Mouse (Mus musculus) E14TG2a.4 (cell line): ENCODE measurements around the gene Camkv.

Experiments used
- H3K27me3 ChIP-seq: 2 replicates; pipeline ENCODE4 v1.6.1; 2014; ENCODE audit warnings: low read length, control low read depth; ENCODE audit not compliant: insufficient read depth
- H3K36me3 ChIP-seq: 2 replicates; pipeline ENCODE4 v1.6.1; 2014; ENCODE audit warnings: low read length, control low read depth; ENCODE audit not compliant: insufficient read depth
- H3K4me1 ChIP-seq: replicated peaks from 2 replicates; pipeline ENCODE4 v1.6.1; 2014; ENCODE audit warnings: low read depth, low read length, control low read depth
- H3K4me3 ChIP-seq: replicated peaks from 2 replicates; pipeline ENCODE4 v1.5.1; 2014; ENCODE audit warnings: mild to moderate bottlenecking, low read length
- H3K9me3 ChIP-seq: 2 replicates; pipeline ENCODE4 v1.6.1; 2014; ENCODE audit warnings: low read length, control low read depth
- CTCF ChIP-seq: conservative IDR thresholded peaks from 2 replicates; pipeline ENCODE4 v1.5.1; 2014; ENCODE audit warnings: low read length
- NANOG ChIP-seq: IDR thresholded peaks from 2 replicates; pipeline ENCODE4 v1.6.1; 2014; ENCODE audit warnings: borderline replicate concordance, low read length, mixed read lengths
- POU5F1 ChIP-seq: IDR thresholded peaks from 2 replicates; pipeline ENCODE4 v1.6.1; 2014; ENCODE audit warnings: low read length, borderline replicate concordance

Gene Camkv

GRCm38 (mm10) chr9:107904726-107905125, 30.7 kb upstream of the Camkv start:
- no peak overlapping the region for H3K4me3 ChIP-seq
- H3K9me3 ChIP-seq = no peaks in the 10 kb centered on the region
- peak; percentile 89 for TF ChIP-seq CTCF
- no peak for TF ChIP-seq POU5F1
- TF ChIP-seq NANOG = no peak
- H3K4me1 ChIP-seq = peaks cover 55% of the 10 kb centered on the region
- peaks cover 68% of the 10 kb centered on the region for H3K27me3 ChIP-seq
- H3K36me3 ChIP-seq = no peaks in the 10 kb centered on the region

DNA sequence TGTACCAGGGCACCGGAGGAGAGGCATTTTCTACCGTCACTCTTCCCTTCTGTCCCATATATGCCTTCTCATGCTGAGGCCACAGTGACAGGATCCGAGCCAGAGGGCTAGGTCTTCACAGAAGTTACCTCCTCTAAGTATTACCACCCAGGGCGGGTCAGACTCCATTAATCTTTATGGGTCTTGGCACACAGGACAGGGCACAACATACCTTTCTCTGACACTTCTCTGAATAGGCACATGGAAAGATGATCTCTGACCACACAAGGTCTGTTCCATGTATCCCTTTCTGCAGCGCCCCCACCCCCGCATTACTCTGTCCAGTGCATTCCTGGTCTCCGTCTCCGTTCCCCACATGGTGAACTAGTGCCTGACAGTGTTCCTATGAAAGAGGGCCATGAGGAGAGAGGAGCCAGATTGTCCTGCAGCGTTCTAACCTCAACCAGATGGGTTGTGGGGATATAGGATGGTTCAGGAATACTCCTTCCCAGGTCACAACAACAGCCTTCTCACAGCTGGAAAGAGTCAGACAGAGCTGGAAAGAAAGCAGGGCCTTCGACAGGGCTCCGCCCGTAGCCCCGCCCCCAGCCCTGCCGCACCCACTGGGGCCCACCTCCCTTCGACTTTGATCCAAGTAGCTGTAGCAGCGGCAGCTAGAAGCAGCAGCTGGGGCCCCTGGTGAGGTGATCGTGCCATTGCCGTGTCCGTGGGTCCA, 29.1 kb upstream of the Camkv start, which contains the start of gene Mst1r:
Mst1r (plus strand) TSS at position 622 of the 715 bp plus-strand sequence.
- peaks cover 55% of the 10 kb centered on the region for H3K27me3 ChIP-seq
- H3K36me3 ChIP-seq = no peaks in the 10 kb centered on the region
- peak within 1 kb of the TSS; percentile 77 for H3K4me3 ChIP-seq
- no peaks in the 10 kb centered on the region for H3K9me3 ChIP-seq
- TF ChIP-seq POU5F1 = no peak
- no peak for TF ChIP-seq CTCF
- peaks cover 42% of the 10 kb centered on the region for H3K4me1 ChIP-seq

DNA sequence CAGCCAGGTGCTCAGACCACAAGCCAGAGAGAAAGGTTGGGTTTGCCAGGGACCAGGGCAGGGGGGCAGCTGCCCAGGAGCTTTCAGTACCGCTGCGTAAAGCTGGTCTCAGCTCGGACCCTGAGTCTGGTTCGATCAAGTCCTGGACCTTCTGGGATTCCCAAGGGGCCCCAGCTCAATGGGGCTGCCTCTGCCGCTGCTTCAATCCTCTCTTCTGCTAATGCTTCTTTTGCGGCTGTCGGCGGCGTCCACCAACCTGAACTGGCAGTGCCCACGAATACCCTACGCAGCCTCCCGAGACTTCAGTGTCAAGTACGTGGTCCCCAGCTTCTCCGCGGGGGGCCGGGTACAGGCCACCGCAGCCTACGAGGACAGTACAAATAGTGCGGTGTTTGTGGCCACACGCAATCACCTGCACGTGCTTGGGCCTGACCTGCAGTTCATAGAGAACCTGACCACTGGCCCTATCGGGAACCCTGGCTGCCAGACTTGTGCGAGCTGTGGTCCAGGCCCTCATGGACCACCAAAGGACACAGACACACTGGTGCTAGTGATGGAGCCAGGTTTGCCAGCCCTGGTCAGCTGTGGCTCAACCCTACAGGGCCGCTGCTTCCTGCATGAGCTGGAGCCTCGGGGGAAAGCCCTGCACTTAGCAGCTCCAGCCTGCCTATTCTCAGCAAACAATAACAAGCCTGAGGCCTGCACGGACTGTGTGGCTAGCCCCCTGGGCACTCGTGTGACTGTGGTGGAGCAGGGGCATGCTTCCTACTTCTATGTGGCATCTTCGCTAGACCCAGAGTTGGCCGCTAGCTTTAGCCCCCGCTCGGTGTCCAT, 28.3 kb upstream of the Camkv start:
- TF ChIP-seq NANOG = no peak
- TF ChIP-seq POU5F1 = no peak
- peaks cover 35% of the 10 kb centered on the region for H3K4me1 ChIP-seq
- H3K36me3 ChIP-seq = no peaks in the 10 kb centered on the region
- H3K4me3 ChIP-seq = peak overlapping the region; percentile 77
- H3K9me3 ChIP-seq = no peaks in the 10 kb centered on the region
- H3K27me3 ChIP-seq = peaks cover 48% of the 10 kb centered on the region

GRCm38 (mm10) chr9:107907801-107908120, 27.7 kb upstream of the Camkv start:
- no peaks in the 10 kb centered on the region for H3K36me3 ChIP-seq
- peaks cover 47% of the 10 kb centered on the region for H3K27me3 ChIP-seq
- H3K4me3 ChIP-seq = peak overlapping the region; percentile 77; the same call in 1 of the 2 replicates
- TF ChIP-seq POU5F1 (no peak), NANOG (no peak)
- no peaks in the 10 kb centered on the region for H3K9me3 ChIP-seq
- H3K4me1 ChIP-seq = peaks cover 34% of the 10 kb centered on the region

GRCm38 (mm10) chr9:107908410-107909158, 26.9 kb upstream of the Camkv start:
- no peaks in the 10 kb centered on the region for H3K9me3 ChIP-seq
- TF ChIP-seq NANOG = no peak
- no peak for TF ChIP-seq POU5F1
- TF ChIP-seq CTCF = no peak

GRCm38 (mm10) chr9:107910025-107910769, 25.3 kb upstream of the Camkv start:
- TF ChIP-seq POU5F1 (no peak), NANOG (no peak), CTCF (no peak)
- Histone ChIP-seq H3K9me3 (no peaks in the 10 kb centered on the region), H3K27me3 (peaks cover 59% of the 10 kb centered on the region), H3K36me3 (no peaks in the 10 kb centered on the region), H3K4me3 (no peak overlapping the region), H3K4me1 (peaks cover 34% of the 10 kb centered on the region)

More at GRCm38 (mm10) chr9:107908410-107909158, 26.9 kb upstream of the Camkv start:
- Histone ChIP-seq H3K4me1 (peaks cover 34% of the 10 kb centered on the region), H3K36me3 (no peaks in the 10 kb centered on the region), H3K27me3 (peaks cover 49% of the 10 kb centered on the region), H3K4me3 (no peak overlapping the region)

GRCm38 (mm10) chr9:107914764-107915420, 20.6 kb upstream of the Camkv start:
- H3K4me1 ChIP-seq = peaks cover 25% of the 10 kb centered on the region
- no peaks in the 10 kb centered on the region for H3K9me3 ChIP-seq
- H3K36me3 ChIP-seq = no peaks in the 10 kb centered on the region
- no peak overlapping the region for H3K4me3 ChIP-seq
- H3K27me3 ChIP-seq = peaks cover 47% of the 10 kb centered on the region
- TF ChIP-seq NANOG = no peak
- TF ChIP-seq POU5F1 = no peak
- TF ChIP-seq CTCF = no peak
